Mouse (Mus musculus): ENCODE measurements around the gene Abcg1. TPM values are rescaled to one million over a fixed set of nuclear protein-coding genes. Genes with fewer than 3 reads are reported as not detected.

The Abcg1 gene
- polyA plus RNA-seq (2015; fragmentation: Nextera tagmentation; extraction: Ambion mirVana) = 14.4 and 15.8 TPM in 2 replicates

DNA sequence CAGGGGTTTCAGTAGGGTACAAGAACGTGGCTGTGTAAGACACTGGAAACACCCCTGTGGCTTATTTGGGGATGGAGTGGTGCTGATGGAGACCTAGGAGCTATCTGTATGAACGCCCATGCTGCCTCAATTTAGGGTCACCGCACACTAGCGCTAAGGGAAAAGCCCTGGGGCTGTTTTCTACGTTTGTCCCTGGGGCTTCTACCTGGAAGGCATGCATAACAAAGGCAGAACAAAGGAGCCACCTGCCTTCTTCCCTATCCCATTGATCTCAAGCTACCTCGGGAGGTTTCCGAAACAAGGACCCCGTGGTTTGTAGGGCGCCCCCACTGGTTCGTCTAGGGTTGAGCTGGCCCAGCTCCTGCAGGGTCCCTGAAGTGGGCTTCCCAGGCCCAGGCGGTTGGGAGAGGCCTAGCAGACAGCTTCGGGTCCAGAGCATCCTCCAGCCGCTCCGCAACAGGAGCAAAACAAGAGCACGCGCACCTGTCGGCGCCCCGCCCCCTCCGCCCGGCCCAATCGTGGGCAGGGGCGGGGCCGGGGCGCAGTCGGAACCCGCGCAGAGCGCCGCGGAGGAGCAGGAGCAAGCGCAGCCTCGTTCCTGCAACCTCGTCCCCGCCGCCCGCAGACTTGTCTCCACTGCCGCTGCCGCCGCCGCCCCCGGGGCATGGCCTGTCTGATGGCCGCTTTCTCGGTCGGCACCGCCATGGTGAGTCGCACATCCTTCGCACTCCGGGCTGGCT is at the start of gene Abcg1:
Gene Abcg1 (plus strand): TSS at position 525 of the 740 bp plus-strand sequence.
- peak within 1 kb of the TSS; percentile 49 for H3K4me3 ChIP-seq (replicated peaks)
- no peaks in the 10 kb centered on the region for H3K36me3 ChIP-seq
- H3K4me1 ChIP-seq = peaks cover 28% of the 10 kb centered on the region
- peak within 1 kb of the TSS; percentile 12 for H3K9ac ChIP-seq
- no peaks in the 10 kb centered on the region for H3K9me3 ChIP-seq (replicated peaks)
- H3K4me2 ChIP-seq (replicated peaks) = peak within 1 kb of the TSS; percentile 87
- peak within 1 kb of the TSS; percentile 30 for H3K27ac ChIP-seq (replicated peaks)
- peak; percentile 75 for ATAC-seq (ENCODE audit: insufficient number of reproducible peaks, low FRiP score, low TSS enrichment, low read depth)
- H3K27me3 ChIP-seq = peaks cover 13% of the 10 kb centered on the region
- under 1% methylated on average over 49 of the region's 49 CpGs for WGBS

DNA sequence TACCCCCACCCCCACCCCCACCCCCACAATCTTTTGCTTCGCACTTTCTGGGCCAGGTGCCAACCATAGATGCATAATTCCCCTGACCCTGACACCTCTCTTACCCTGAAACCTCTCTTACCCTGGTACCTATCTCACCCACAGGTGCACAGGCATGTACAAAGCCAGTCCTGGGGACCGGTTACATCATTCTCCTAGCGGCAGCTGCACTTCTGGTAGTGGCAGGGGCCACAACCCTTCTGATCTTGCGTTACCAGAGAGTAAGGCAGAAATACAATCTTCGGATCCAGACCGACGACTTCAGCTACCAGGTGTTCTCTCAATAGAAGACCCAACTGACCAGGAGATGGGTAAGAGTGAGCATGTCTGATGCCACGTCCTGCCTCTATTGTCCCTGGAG is 49.1 kb upstream of the Abcg1 start:
- Histone ChIP-seq H3K9me3 (replicated peaks) (no peaks in the 10 kb centered on the region), H3K36me3 (no peaks in the 10 kb centered on the region), H3K4me1 (no peaks in the 10 kb centered on the region), H3K27me3 (no peaks in the 10 kb centered on the region), H3K27ac (replicated peaks) (no peak overlapping the region), H3K9ac (no peak overlapping the region), H3K4me3 (replicated peaks) (no peak overlapping the region), H3K4me2 (replicated peaks) (no peak overlapping the region)
- ATAC-seq (ENCODE audit: insufficient number of reproducible peaks, low FRiP score, low TSS enrichment, low read depth) = no peak
- 76% methylated on average over 8 of the region's 8 CpGs for WGBS

DNA sequence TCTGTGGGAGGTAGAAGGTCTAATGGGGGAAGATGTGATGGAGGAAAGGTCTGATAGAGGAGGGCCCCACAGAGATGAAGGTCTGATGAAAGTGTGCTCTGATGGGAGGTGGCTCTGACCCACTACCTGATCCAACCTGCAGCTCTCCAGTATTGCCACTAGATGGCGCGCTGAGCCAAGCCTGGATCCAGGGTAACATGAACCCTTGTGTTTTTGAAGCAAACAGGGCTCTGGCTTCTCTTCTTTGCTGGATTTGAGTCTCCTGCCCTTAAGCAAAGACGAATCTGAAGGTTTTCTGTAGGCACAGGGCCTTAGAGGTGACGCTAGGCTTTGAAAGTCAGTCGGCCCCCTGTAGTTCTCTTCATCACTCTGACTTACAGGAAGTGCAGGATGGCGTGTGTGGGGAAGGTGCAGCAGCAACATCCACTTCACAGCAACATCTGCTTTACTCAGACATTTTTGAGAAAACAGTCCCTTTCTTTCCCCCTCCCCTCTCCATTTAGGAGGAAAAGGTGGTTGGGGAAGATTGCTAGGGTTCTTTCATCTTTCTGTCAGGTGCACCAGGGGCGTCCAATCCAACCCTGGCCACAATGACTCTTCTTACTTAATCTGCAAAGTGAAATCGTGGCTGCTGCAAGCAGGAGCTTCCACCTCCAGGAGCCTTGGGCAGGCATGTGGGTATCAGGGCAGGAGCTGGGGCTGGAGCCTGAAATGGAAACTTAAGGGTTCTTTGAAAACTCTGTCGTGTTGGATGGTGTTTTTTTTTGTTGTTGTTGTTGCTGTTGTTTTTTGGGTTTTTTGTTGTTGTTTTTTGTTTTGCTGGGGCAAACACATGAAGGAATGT is 45.7 kb upstream of the Abcg1 start:
- WGBS = 24% methylated on average over 9 of the region's 9 CpGs
- ATAC-seq (ENCODE audit: insufficient number of reproducible peaks, low FRiP score, low TSS enrichment, low read depth) = no peak
- Histone ChIP-seq H3K27me3 (no peaks in the 10 kb centered on the region), H3K9ac (no peak overlapping the region), H3K36me3 (no peaks in the 10 kb centered on the region), H3K4me2 (replicated peaks) (no peak overlapping the region), H3K4me1 (no peaks in the 10 kb centered on the region), H3K9me3 (replicated peaks) (no peaks in the 10 kb centered on the region), H3K4me3 (replicated peaks) (no peak overlapping the region), H3K27ac (replicated peaks) (no peak overlapping the region)

DNA sequence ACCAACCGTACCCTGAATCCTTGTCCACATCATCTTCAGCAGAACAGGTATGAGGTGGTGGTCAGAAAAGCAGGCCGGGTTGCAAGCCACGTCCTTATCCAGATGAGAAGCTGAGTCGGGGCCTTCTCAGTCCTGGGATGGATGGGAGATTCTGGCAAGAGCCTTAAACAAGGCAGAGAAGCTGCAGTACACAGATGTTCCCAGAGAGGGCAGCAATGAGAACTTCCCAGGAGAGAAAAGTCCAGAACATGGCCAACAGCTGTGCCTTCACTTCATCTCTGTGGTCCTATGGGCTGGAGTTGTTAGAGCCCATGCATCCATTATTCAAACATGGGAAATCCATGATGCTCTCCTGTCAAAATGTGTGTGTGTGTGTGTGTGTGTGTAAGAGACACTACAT is 39.2 kb upstream of the Abcg1 start:
- no peak overlapping the region for H3K4me2 ChIP-seq (replicated peaks)
- H3K27me3 ChIP-seq = no peaks in the 10 kb centered on the region
- no peak overlapping the region for H3K9ac ChIP-seq
- H3K4me3 ChIP-seq (replicated peaks) = no peak overlapping the region
- ATAC-seq (ENCODE audit: insufficient number of reproducible peaks, low FRiP score, low TSS enrichment, low read depth) = no peak
- H3K27ac ChIP-seq (replicated peaks) = no peak overlapping the region
- H3K9me3 ChIP-seq (replicated peaks) = no peaks in the 10 kb centered on the region
- H3K4me1 ChIP-seq = peaks cover 5% of the 10 kb centered on the region; the same call in 1 of the 2 replicates
- WGBS = 72% methylated on average over 4 of the region's 4 CpGs
- no peaks in the 10 kb centered on the region for H3K36me3 ChIP-seq

DNA sequence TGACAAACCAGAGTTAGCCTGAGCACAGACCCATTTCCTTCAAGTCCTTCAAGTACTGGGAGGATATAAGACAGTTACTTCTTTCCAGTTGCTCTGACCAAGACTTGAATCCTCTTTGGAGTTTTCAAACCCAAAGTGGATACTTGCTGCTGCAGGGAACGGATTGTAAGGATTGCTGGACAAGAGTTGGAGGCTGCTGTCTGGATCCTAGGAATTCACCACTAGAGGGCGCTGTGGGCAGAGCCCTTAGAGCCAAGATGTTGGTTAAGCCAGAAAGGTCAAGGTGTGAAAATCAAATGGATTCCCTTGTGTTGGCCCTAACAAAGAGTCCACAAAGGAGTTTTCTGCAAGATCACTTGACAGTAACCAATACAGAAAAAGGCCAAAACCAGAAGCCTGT is 38.0 kb upstream of the Abcg1 start:
- Histone ChIP-seq H3K36me3 (no peaks in the 10 kb centered on the region), H3K4me3 (replicated peaks) (no peak overlapping the region), H3K9me3 (replicated peaks) (no peaks in the 10 kb centered on the region), H3K4me1 (peaks cover 5% of the 10 kb centered on the region; the same call in 1 of the 2 replicates), H3K27ac (replicated peaks) (no peak overlapping the region), H3K4me2 (replicated peaks) (no peak overlapping the region), H3K9ac (no peak overlapping the region), H3K27me3 (no peaks in the 10 kb centered on the region)
- no peak for ATAC-seq (ENCODE audit: insufficient number of reproducible peaks, low FRiP score, low TSS enrichment, low read depth)
- WGBS = 5% methylated on average over 2 of the region's 2 CpGs

DNA sequence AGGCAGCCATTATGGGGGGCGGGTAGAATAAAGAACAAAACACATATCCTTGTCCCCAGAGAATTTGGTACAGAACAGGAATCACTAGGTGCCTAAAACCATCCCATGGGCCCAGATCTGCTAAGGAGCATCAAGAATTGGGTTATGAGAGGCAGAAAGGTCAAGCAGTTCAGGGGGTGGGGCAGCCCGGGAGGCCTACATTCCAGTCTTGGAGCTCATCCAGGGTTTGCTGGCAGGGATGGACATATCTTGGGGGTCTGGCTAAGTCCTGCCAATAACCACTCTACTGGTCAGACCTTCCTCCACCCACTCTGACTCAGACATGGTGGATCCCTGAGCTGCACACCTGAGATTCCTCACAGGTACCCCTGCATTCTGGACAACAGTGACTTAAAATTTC is 37.4 kb upstream of the Abcg1 start:
- no peaks in the 10 kb centered on the region for H3K27me3 ChIP-seq
- no peak overlapping the region for H3K27ac ChIP-seq (replicated peaks)
- no peak overlapping the region for H3K9ac ChIP-seq
- peaks cover 5% of the 10 kb centered on the region; the same call in 1 of the 2 replicates for H3K4me1 ChIP-seq
- H3K4me3 ChIP-seq (replicated peaks) = no peak overlapping the region
- no peaks in the 10 kb centered on the region for H3K36me3 ChIP-seq
- H3K4me2 ChIP-seq (replicated peaks) = no peak overlapping the region
- ATAC-seq (ENCODE audit: insufficient number of reproducible peaks, low FRiP score, low TSS enrichment, low read depth) = no peak
- H3K9me3 ChIP-seq (replicated peaks) = no peaks in the 10 kb centered on the region
- WGBS = 81% methylated on average over 2 of the region's 2 CpGs

DNA sequence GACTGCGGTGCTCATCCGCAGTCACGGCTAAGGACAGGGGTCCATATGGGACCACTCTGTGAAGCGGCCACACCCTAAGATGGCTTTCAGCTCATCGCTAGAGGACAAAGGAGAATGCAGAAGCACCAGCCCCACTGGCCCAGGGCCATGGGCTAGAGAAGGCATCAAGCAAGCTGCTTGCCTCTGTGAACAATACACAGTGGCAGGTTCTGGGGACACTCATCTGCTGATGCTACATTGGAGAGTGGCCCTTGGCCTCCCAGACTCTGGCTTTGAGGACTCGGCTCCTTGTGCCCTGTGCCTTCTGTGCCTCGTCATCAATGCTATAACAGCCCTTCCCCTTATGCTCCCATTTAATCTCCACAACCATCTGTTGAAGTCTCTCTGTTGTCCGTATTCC is 36.2 kb upstream of the Abcg1 start:
- no peaks in the 10 kb centered on the region for H3K36me3 ChIP-seq
- H3K4me3 ChIP-seq (replicated peaks) = no peak overlapping the region
- no peak for ATAC-seq (ENCODE audit: insufficient number of reproducible peaks, low FRiP score, low TSS enrichment, low read depth)
- H3K9ac ChIP-seq = no peak overlapping the region
- H3K27me3 ChIP-seq = no peaks in the 10 kb centered on the region
- no peak overlapping the region for H3K4me2 ChIP-seq (replicated peaks)
- no peaks in the 10 kb centered on the region for H3K9me3 ChIP-seq (replicated peaks)
- H3K27ac ChIP-seq (replicated peaks) = no peak overlapping the region
- WGBS = 82% methylated on average over 8 of the region's 8 CpGs
- H3K4me1 ChIP-seq = peaks cover 5% of the 10 kb centered on the region; the same call in 1 of the 2 replicates

DNA sequence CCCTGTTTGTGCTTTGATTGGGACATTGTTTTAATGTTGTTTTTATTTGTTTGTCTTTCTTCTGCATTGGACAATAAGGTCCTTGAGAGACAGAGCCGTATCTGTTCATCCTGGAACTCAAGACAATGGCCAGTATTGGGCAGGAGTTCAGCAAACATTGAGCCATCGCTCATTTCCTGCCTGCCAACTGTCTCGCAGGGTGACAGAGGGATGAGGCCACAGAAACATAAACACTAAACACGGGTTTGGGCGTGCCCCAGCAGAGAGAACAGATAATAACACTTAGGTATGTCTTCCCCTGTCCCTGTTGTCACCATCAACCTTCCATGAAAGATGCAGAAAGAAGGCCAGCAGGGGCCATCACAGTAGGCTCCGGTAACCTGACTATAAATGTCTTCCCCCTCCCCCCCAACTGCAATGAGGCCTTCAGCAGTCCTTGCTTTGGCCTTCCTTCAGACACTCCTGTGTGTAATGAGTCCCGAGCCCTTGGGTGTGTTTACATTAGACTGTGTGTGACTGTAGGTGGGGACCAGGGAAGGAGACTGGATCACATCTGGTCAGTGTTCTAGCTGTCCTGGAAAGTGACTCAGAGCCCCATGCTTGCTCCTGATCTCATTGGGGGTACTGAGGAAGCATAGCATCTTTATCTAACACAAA is 33.2 kb upstream of the Abcg1 start:
- Histone ChIP-seq H3K27ac (replicated peaks) (no peak overlapping the region), H3K4me2 (replicated peaks) (no peak overlapping the region), H3K9me3 (replicated peaks) (no peaks in the 10 kb centered on the region), H3K4me1 (peaks cover 5% of the 10 kb centered on the region; the same call in 1 of the 2 replicates), H3K9ac (no peak overlapping the region), H3K27me3 (no peaks in the 10 kb centered on the region), H3K4me3 (replicated peaks) (no peak overlapping the region), H3K36me3 (no peaks in the 10 kb centered on the region)
- ATAC-seq (ENCODE audit: insufficient number of reproducible peaks, low FRiP score, low TSS enrichment, low read depth) = no peak
- WGBS = 63% methylated on average over 7 of the region's 7 CpGs

DNA sequence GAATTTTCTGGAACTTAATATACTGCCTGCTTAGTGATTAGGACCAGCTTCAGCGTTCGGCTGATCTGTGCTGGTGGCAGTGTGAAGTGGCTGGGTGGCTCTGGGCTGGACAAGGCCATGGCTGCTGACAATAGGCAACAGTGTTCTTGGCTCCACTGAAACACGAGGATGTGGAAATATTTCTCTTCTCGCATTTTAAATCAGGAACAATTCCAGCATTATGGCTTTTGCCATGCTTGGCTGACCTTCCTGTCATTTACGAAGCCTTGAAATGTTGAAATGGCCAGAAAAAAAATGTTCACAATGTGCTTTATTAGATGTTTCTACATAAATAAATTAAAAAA is 32.7 kb upstream of the Abcg1 start:
- WGBS = 57% methylated on average over 5 of the region's 5 CpGs
- ATAC-seq (ENCODE audit: insufficient number of reproducible peaks, low FRiP score, low TSS enrichment, low read depth) = no peak
- no peak overlapping the region for H3K27ac ChIP-seq (replicated peaks)
- H3K36me3 ChIP-seq = no peaks in the 10 kb centered on the region
- H3K4me3 ChIP-seq (replicated peaks) = no peak overlapping the region
- no peak overlapping the region for H3K9ac ChIP-seq
- H3K4me1 ChIP-seq = peaks cover 4% of the 10 kb centered on the region; the same call in 1 of the 2 replicates
- no peaks in the 10 kb centered on the region for H3K9me3 ChIP-seq (replicated peaks)
- no peak overlapping the region for H3K4me2 ChIP-seq (replicated peaks)
- no peaks in the 10 kb centered on the region for H3K27me3 ChIP-seq

DNA sequence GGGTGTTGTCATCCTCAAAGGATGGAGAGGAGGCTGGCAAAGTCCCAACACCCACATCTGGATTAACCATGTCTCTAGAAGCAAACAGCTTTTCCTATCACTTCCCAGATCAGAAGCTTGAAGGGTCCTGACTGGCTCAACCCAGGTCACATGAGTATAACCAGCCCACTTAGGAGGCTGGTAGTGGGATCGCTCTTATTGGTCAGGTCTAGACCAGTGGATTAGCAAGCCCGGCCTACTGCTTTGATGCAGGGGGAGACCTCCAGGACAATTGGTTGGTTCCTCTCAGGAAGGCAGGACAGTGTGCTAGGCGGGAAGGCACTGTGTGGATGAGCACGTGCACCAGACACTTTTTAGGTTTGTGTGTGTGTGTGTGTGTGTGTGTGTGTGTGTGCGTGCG is 30.5 kb upstream of the Abcg1 start:
- ATAC-seq (ENCODE audit: insufficient number of reproducible peaks, low FRiP score, low TSS enrichment, low read depth) = peak; percentile 47; the same call in 1 of the 2 replicates
- Histone ChIP-seq H3K9me3 (replicated peaks) (no peaks in the 10 kb centered on the region), H3K27ac (replicated peaks) (no peak overlapping the region), H3K4me3 (replicated peaks) (no peak overlapping the region), H3K36me3 (no peaks in the 10 kb centered on the region), H3K4me2 (replicated peaks) (no peak overlapping the region), H3K27me3 (no peaks in the 10 kb centered on the region), H3K4me1 (no peaks in the 10 kb centered on the region), H3K9ac (no peak overlapping the region)
- 80% methylated on average over 6 of the region's 6 CpGs for WGBS

DNA sequence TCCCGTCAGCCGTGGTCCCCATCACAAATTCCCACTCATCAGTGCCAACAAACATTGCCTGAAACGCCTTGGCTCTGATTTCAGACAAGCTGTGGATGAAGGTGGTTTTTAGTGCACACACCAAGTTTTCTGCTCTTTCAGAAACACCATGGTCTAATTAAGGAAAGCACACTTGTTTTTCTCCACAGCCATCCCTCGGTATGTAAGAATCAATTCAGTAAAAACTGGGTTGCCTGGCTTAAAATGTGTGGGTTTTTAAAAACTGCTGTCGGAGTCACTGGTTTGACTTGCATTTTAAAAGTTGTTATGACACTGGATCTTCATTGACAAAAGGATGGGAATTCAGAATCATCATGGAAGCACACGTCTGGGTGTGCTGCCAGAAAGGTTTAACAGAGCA is 29.8 kb upstream of the Abcg1 start:
- Histone ChIP-seq H3K27ac (replicated peaks) (no peak overlapping the region), H3K36me3 (no peaks in the 10 kb centered on the region), H3K4me2 (replicated peaks) (no peak overlapping the region), H3K4me1 (no peaks in the 10 kb centered on the region), H3K27me3 (no peaks in the 10 kb centered on the region), H3K4me3 (replicated peaks) (no peak overlapping the region), H3K9ac (no peak overlapping the region), H3K9me3 (replicated peaks) (no peaks in the 10 kb centered on the region)
- WGBS = 68% methylated on average over 6 of the region's 6 CpGs
- ATAC-seq (ENCODE audit: insufficient number of reproducible peaks, low FRiP score, low TSS enrichment, low read depth) = no peak

Data from embryonic facial prominence, embryonic 15.5 days (tissue).